In the genomic region with DNA sequence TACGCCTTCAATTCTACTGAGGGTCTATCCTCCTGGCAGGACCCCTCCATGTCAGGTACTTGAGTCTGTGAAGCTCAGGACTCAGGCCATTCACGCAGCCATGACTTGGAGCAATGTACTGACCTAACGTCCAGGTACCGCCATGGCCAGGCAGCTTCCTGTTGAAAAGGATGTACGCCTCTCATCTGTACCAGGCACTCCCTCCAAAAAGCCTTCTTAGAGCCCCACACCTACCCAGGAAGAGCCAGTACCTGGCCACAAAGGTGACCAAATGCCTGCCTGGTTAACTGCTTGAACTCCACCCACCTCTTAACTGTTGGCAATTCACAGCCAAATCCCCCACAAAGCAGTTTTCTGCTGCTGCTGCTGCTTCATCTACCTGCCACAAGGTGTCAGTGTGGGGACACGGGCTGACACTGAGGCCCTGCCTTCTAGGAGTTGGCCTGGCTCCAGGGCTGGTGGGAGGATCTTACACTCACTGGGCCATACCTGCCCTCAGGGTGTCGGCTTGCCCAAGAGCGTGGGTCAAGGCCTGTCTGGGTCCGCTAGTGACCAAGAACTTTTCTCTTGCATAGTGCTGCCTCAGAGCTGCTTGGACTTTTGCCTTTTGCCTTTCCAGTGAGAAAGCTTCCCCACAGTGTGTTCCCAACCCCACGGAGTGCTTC, we compare ENCODE assay signal across 8 mouse cellular contexts. TPM values are rescaled to one million over a fixed set of nuclear protein-coding genes. Genes with fewer than 3 reads are reported as not detected.
DNase-seq lines count a peak whose midpoint lies in the region; ATAC-seq and TF ChIP-seq lines count a peak whose summit lies in the region.

No protein-coding gene starts in this region.

- no peak for TF ChIP-seq POLR2A in cortical plate, adult 2 months (IDR thresholded peaks at IDR 0.05; ENCODE audit: extremely low read depth, insufficient read depth, low read length)

- no peak overlapping the region for H3K4me3 ChIP-seq in cortical plate, adult 2 months (ENCODE audit: insufficient read depth, low read length)
- H3K4me3 ChIP-seq in left cerebral cortex, adult 2 months, result no peak overlapping the region
- peak overlapping the region; percentile 24 for H3K4me3 ChIP-seq in megakaryocyte, embryonic 14.5 days (replicated peaks)

- no peaks in the 10 kb centered on the region for H3K36me3 ChIP-seq in megakaryocyte, embryonic 14.5 days (replicated peaks; ENCODE audit: low read length)

- DNase-seq in gastrocnemius, postnatal 10 days, result peak; percentile 86
- peak; percentile 82 for DNase-seq in induced T-regulatory cell, adult 2 months (ENCODE audit: low read depth)
- peak; percentile 71 to 73 for DNase-seq in left cerebral cortex, adult 2 months (ENCODE audit: extremely low spot score in 1 of 2, low spot score in 2 of 2)
- peak; percentile 85 to 86 for DNase-seq in right cerebral cortex, postnatal 10 days (ENCODE audit: low spot score in 2 of 2)
- peak; percentile 46 for DNase-seq in urinary bladder, postnatal 10 days (ENCODE audit: low spot score)

- ATAC-seq in activated CD4-positive, CD25-positive, alpha-beta regulatory T cell, adult 4 months, result peak; percentile 99

- no peaks in the 10 kb centered on the region for H3K9me3 ChIP-seq in megakaryocyte, embryonic 14.5 days

- H3K27ac ChIP-seq in cortical plate, adult 2 months (ENCODE audit: insufficient read depth, low read length), result no peak overlapping the region
- no peak overlapping the region for H3K27ac ChIP-seq in left cerebral cortex, adult 2 months

- intact Hi-C loops in left cerebral cortex, adult 2 months (cut with DNase I), result loop anchor here (1.0 to 5.0 kb wide), 3 partner anchors 60 to 514 kb away; no protein-coding TSS in a partner anchor

- H3K4me1 ChIP-seq in cortical plate, adult 2 months (ENCODE audit: control insufficient read depth, insufficient read depth, low read length), result no peaks in the 10 kb centered on the region
- peaks cover 38% of the 10 kb centered on the region for H3K4me1 ChIP-seq in megakaryocyte, embryonic 14.5 days

- TF ChIP-seq CTCF in cortical plate, adult 2 months (IDR thresholded peaks at IDR 0.05; ENCODE audit: extremely low read depth, insufficient read depth, low read length), result peak; percentile 92
- TF ChIP-seq CTCF in left cerebral cortex, adult 2 months (IDR thresholded peaks at IDR 0.05), result peak; percentile 90

- H3K27me3 ChIP-seq in megakaryocyte, embryonic 14.5 days (replicated peaks), result peaks cover 31% of the 10 kb centered on the region

RNA-seq across cellular contexts. Expression of gene Sctr, which starts 26.2 kb away (rescaled TPM):
- under 1 TPM in 1 of 2 experiments, not detected in 1; 0.23 TPM for polyA plus RNA-seq in activated CD4-positive, CD25-positive, alpha-beta regulatory T cell, adult 4 months (2017; shearing (Covaris generic))
- 0.73 and 0.76 TPM in 2 replicates for polyA plus RNA-seq in cortical plate, adult 2 months (2012; rRNA removed)
- total RNA-seq in gastrocnemius, postnatal 10 days (2021), result 1 to 10 TPM; 1.1 to 1.8 TPM
- under 1 TPM; 0.43 to 0.77 TPM for total RNA-seq in left cerebral cortex, adult 2 months (2021)
- polyA plus RNA-seq in megakaryocyte, embryonic 14.5 days (2012; ENCODE audit: insufficient read depth, low replicate concordance), result not detected in 2 replicates

RNA-seq across cellular contexts. Expression of gene Cfap221, which starts 35.9 kb away (rescaled TPM):
- polyA plus RNA-seq in activated CD4-positive, CD25-positive, alpha-beta regulatory T cell, adult 4 months (2017; shearing (Covaris generic)), result not detected
- polyA plus RNA-seq in cortical plate, adult 2 months (2012; rRNA removed), result 0.13 and 0.40 TPM in 2 replicates
- total RNA-seq in gastrocnemius, postnatal 10 days (2021), result not detected
- under 1 TPM; 0.20 to 0.79 TPM for total RNA-seq in left cerebral cortex, adult 2 months (2021)
- not detected in 2 replicates for polyA plus RNA-seq in megakaryocyte, embryonic 14.5 days (2012; ENCODE audit: insufficient read depth, low replicate concordance)

RNA-seq across cellular contexts. Expression of gene Tmem37, which starts 40.9 kb away (rescaled TPM):
- polyA plus RNA-seq in activated CD4-positive, CD25-positive, alpha-beta regulatory T cell, adult 4 months (2017; shearing (Covaris generic)), result 1 to 10 TPM; 1.4 to 2.5 TPM
- polyA plus RNA-seq in cortical plate, adult 2 months (2012; rRNA removed), result 2.9 and 3.0 TPM in 2 replicates
- 10 to 100 TPM in 1 of 2 experiments, 1 to 10 TPM in 1; 8.7 to 12.6 TPM for total RNA-seq in gastrocnemius, postnatal 10 days (2021)
- 1 to 10 TPM; 1.6 to 2.5 TPM for total RNA-seq in left cerebral cortex, adult 2 months (2021)
- 4.5 and 4.6 TPM in 2 replicates for polyA plus RNA-seq in megakaryocyte, embryonic 14.5 days (2012; ENCODE audit: insufficient read depth, low replicate concordance)
